Mouse (Mus musculus) C2C12 (cell line): ENCODE results near the gene Uqcr10.

Source experiments
- CTCF ChIP-seq: IDR thresholded peaks from one replicate; pipeline ENCODE4 v1.5.1; 2011; ENCODE audit not compliant: control insufficient read depth, insufficient read depth, insufficient read length
- MAX ChIP-seq: IDR thresholded peaks from one replicate; pipeline ENCODE4 v1.6.1; 2011; ENCODE audit warnings: mild to moderate bottlenecking, control low read depth
- USF1 ChIP-seq: IDR thresholded peaks from one replicate; pipeline ENCODE4 v1.6.1; 2011; ENCODE audit warnings: low read depth, mild to moderate bottlenecking, control low read depth, moderate library complexity

- TF ChIP-seq USF1, result no peak
- no peak for TF ChIP-seq CTCF
- no peak for TF ChIP-seq MAX
Observed at GRCm38 (mm10) chr11:4677250-4677872, 26.8 kb downstream of the Uqcr10 start.
